Mouse (Mus musculus): ENCODE data around the gene Pla2g6. TPM values are rescaled to one million over a fixed set of nuclear protein-coding genes. Genes with fewer than 3 reads are reported as not detected.

Pla2g6 gene
- polyA plus RNA-seq (2012; fragmentation: generic; extraction: Trizol) = 10 to 100 TPM; 11.8 to 22.9 TPM

GRCm38 (mm10) chr15:79328058-79328938 is at the start of gene Pla2g6:
Gene Pla2g6, minus strand, starts transcription at chr15:79328390.

GRCm38 (mm10) chr15:79346051-79346793 is 18.0 kb upstream of the Pla2g6 start, which contains the start of gene Maff:
Gene Maff, plus strand, starts transcription at chr15:79346621.

GRCm38 (mm10) chr15:79285399-79285798 is 42.8 kb downstream of the Pla2g6 start, which contains the start of gene Baiap2l2:
Gene Baiap2l2, minus strand, starts transcription at chr15:79285537.

DNA sequence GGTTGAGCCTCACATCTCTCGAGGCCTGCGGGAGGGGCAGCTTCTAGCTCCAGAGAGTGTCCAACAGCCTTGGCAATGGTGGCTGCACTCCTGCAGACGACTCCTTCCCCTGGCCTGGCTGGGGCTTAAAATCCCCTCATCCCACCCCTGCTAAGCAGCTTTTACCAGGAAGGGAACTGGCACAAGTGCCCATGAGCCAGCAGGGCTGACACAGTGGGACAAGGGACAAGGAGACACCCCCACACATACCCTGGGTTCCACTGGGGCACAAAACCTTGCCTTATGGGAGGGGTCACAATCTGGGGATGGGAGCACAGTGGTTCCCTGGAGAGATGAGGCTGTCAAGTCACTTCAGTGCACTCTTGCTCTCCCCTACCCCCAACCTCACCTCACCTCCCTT is 73.5 kb downstream of the Pla2g6 start, which contains the start of gene Slc16a8:
Gene Slc16a8, minus strand, starts transcription at position 101 of the 400 bp plus-strand sequence.

Other genes with a start within 250 kb of the Pla2g6 start
- 10 to 100 TPM in 1 of 2 experiments, 1 to 10 TPM in 1; 4.5 to 14.4 TPM for gene Micall1, start 219.5 kb downstream of the Pla2g6 start, polyA plus RNA-seq (2012; fragmentation: generic; extraction: Trizol)
- 100 to 1,000 TPM; 386 to 720 TPM for gene Polr2f, start 187.4 kb downstream of the Pla2g6 start, polyA plus RNA-seq (2012; fragmentation: generic; extraction: Trizol)
- 10 to 100 TPM in 1 of 2 experiments, 1 to 10 TPM in 1; 7.6 to 28.9 TPM for gene 1700088E04Rik, start 187.1 kb downstream of the Pla2g6 start, polyA plus RNA-seq (2012; fragmentation: generic; extraction: Trizol)
- under 1 TPM in 1 of 2 experiments, not detected in 1; 0.02 TPM for gene Sox10, start 163.2 kb downstream of the Pla2g6 start, polyA plus RNA-seq (2012; fragmentation: generic; extraction: Trizol)
- 10 to 100 TPM in 1 of 2 experiments, 1 to 10 TPM in 1; 6.2 to 32.0 TPM for gene Pick1, start 99.2 kb downstream of the Pla2g6 start, polyA plus RNA-seq (2012; fragmentation: generic; extraction: Trizol)
- under 1 TPM in 1 of 2 experiments, not detected in 1; 0.14 TPM for gene Gm49486, start 99.0 kb downstream of the Pla2g6 start, polyA plus RNA-seq (2012; fragmentation: generic; extraction: Trizol)
- gene Slc16a8, start 73.6 kb downstream of the Pla2g6 start, polyA plus RNA-seq (2012; fragmentation: generic; extraction: Trizol) = under 1 TPM; 0.01 to 0.35 TPM
- gene Baiap2l2, start 42.9 kb downstream of the Pla2g6 start, polyA plus RNA-seq (2012; fragmentation: generic; extraction: Trizol) = under 1 TPM in 1 of 2 experiments, not detected in 1; 0.13 TPM
- gene Maff, start 18.2 kb upstream of the Pla2g6 start, polyA plus RNA-seq (2012; fragmentation: generic; extraction: Trizol) = 1 to 10 TPM; 3.3 to 7.1 TPM
- 10 to 100 TPM; 22.2 to 89.4 TPM for gene Tmem184b, start 75.2 kb upstream of the Pla2g6 start, polyA plus RNA-seq (2012; fragmentation: generic; extraction: Trizol)
- 10 to 100 TPM; 36.7 to 78.9 TPM for gene Csnk1e, start 127.2 kb upstream of the Pla2g6 start, polyA plus RNA-seq (2012; fragmentation: generic; extraction: Trizol)
- gene Kcnj4, start 176.9 kb upstream of the Pla2g6 start, polyA plus RNA-seq (2012; fragmentation: generic; extraction: Trizol) = under 1 TPM in 1 of 2 experiments, not detected in 1; 0.04 TPM
- gene Kdelr3, start 188.0 kb upstream of the Pla2g6 start, polyA plus RNA-seq (2012; fragmentation: generic; extraction: Trizol) = 10 to 100 TPM; 32.3 to 63.8 TPM
- 100 to 1,000 TPM in 1 of 2 experiments, 10 to 100 TPM in 1; 13.2 to 129 TPM for gene Ddx17, start 218.4 kb upstream of the Pla2g6 start, polyA plus RNA-seq (2012; fragmentation: generic; extraction: Trizol)